Mouse (Mus musculus): Measurements from ENCODE around the gene Lrch1. TPM values are rescaled to one million over a fixed set of nuclear protein-coding genes. Genes with fewer than 3 reads are reported as not detected.
A peak's percentile ranks its signal among the peaks of the same experiment; 100 is the strongest.

Lrch1 gene
- polyA plus RNA-seq, 2 experiments = 2.7 to 3.4 TPM

- no peak overlapping the region for H3K27ac ChIP-seq
- no peak overlapping the region for H3K4me2 ChIP-seq (ENCODE audit: low read depth)
- DNase-seq (ENCODE audit: low read depth in 3 of 3, low spot score in 3 of 3) = no peak
- no peaks in the 10 kb centered on the region for H3K27me3 ChIP-seq (ENCODE audit: control insufficient read depth, insufficient read depth, low read length)
- WGBS (ENCODE audit: insufficient replicate concordance) = 58% methylated on average over 2 of the region's 2 CpGs
- H3K4me3 ChIP-seq (ENCODE audit: insufficient read depth in 1 of 2, low read depth in 2 of 2, low read length in 2 of 2) = no peak overlapping the region
- no peak overlapping the region for H3K9ac ChIP-seq (replicated peaks)
- peaks cover 0 to 6% of the 10 kb centered on the region in 2 experiments; a peak in 2 of 4 replicates for H3K4me1 ChIP-seq (replicated peaks; ENCODE audit: control insufficient read depth in 2 of 2, insufficient read depth in 2 of 2, low read length in 1 of 2)
- no peaks in the 10 kb centered on the region for H3K36me3 ChIP-seq (replicated peaks; ENCODE audit: control insufficient read depth, insufficient read depth, low read depth)
- TF ChIP-seq CTCF (IDR thresholded peaks at IDR 0.05; ENCODE audit: low read depth) (no peak), EP300 (IDR thresholded peaks at IDR 0.05; ENCODE audit: low read depth) (no peak)
- no peaks in the 10 kb centered on the region for H3K9me3 ChIP-seq (ENCODE audit: control insufficient read depth, low read length)
- no peak for ATAC-seq (ENCODE audit: insufficient read depth)
These were observed 107.3 kb downstream of the Lrch1 start for GRCm38 (mm10) chr14:74840328-74840727.

GRCm38 (mm10) chr14:74838816-74839215 is 108.9 kb downstream of the Lrch1 start:
- H3K9ac ChIP-seq (replicated peaks) = no peak overlapping the region
- H3K27me3 ChIP-seq (ENCODE audit: control insufficient read depth, insufficient read depth, low read length) = no peaks in the 10 kb centered on the region
- TF ChIP-seq EP300 (IDR thresholded peaks at IDR 0.05; ENCODE audit: low read depth) (no peak), CTCF (IDR thresholded peaks at IDR 0.05; ENCODE audit: low read depth) (no peak)
- DNase-seq (ENCODE audit: low read depth in 3 of 3, low spot score in 3 of 3) (no peak), ATAC-seq (ENCODE audit: insufficient read depth) (no peak)
- H3K4me1 ChIP-seq (replicated peaks; ENCODE audit: control insufficient read depth in 2 of 2, insufficient read depth in 2 of 2, low read length in 1 of 2) = peaks cover 0 to 10% of the 10 kb centered on the region in 2 experiments; a peak in 2 of 4 replicates
- H3K36me3 ChIP-seq (replicated peaks; ENCODE audit: control insufficient read depth, insufficient read depth, low read depth) = no peaks in the 10 kb centered on the region
- WGBS (ENCODE audit: insufficient replicate concordance) = 83% methylated on average over 7 of the region's 7 CpGs
- no peaks in the 10 kb centered on the region for H3K9me3 ChIP-seq (ENCODE audit: control insufficient read depth, low read length)
- no peak overlapping the region for H3K4me2 ChIP-seq (ENCODE audit: low read depth)
- no peak overlapping the region for H3K4me3 ChIP-seq (ENCODE audit: insufficient read depth in 1 of 2, low read depth in 2 of 2, low read length in 2 of 2)
- H3K27ac ChIP-seq = no peak overlapping the region

- no peaks in the 10 kb centered on the region for H3K27me3 ChIP-seq (ENCODE audit: control insufficient read depth, insufficient read depth, low read length)
- H3K4me3 ChIP-seq (ENCODE audit: insufficient read depth in 1 of 2, low read depth in 2 of 2, low read length in 2 of 2) = no peak overlapping the region
- DNase-seq (ENCODE audit: low read depth in 3 of 3, low spot score in 3 of 3) (no peak), ATAC-seq (ENCODE audit: insufficient read depth) (peak; percentile 50)
- H3K36me3 ChIP-seq (replicated peaks; ENCODE audit: control insufficient read depth, insufficient read depth, low read depth) = no peaks in the 10 kb centered on the region
- no peaks in the 10 kb centered on the region for H3K9me3 ChIP-seq (ENCODE audit: control insufficient read depth, low read length)
- no peak overlapping the region for H3K27ac ChIP-seq
- no peak overlapping the region for H3K9ac ChIP-seq (replicated peaks)
- WGBS (ENCODE audit: insufficient replicate concordance) = 31% methylated on average over 1 of the region's 1 CpGs
- H3K4me2 ChIP-seq (ENCODE audit: low read depth) = no peak overlapping the region
- H3K4me1 ChIP-seq (replicated peaks; ENCODE audit: control insufficient read depth in 2 of 2, insufficient read depth in 2 of 2, low read length in 1 of 2) = peaks cover 0 to 4% of the 10 kb centered on the region in 2 experiments; a peak in 1 of 4 replicates
- TF ChIP-seq EP300 (IDR thresholded peaks at IDR 0.05; ENCODE audit: low read depth) (no peak), CTCF (IDR thresholded peaks at IDR 0.05; ENCODE audit: low read depth) (no peak)
These were observed 112.7 kb downstream of the Lrch1 start for GRCm38 (mm10) chr14:74835010-74835409.

- H3K4me2 ChIP-seq (ENCODE audit: low read depth) = no peak overlapping the region
These were observed 113.5 kb downstream of the Lrch1 start for GRCm38 (mm10) chr14:74834215-74834614.

DNA sequence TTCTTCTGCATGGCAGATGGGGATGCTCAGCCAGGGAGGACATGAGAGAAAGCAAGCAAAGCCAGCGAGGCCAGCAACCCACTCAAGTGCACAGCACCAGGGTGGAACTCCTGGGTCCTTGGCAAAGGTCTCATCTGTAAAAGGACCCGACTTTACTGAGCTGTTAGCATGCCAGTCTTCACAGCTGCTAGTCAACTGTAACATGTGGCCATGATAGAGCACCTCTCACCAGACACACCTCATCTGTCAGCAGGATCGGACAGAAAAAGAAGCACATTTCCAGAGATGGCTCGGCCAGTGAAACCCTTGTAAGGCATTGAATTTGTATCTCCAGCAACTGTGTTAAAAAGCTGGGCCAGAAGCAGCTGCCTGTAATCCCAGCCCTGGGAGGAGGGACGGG is 116.0 kb downstream of the Lrch1 start:
- Histone ChIP-seq H3K9me3 (ENCODE audit: control insufficient read depth, low read length) (no peaks in the 10 kb centered on the region), H3K4me1 (replicated peaks; ENCODE audit: control insufficient read depth in 2 of 2, insufficient read depth in 2 of 2, low read length in 1 of 2) (peaks cover 0 to 4% of the 10 kb centered on the region in 2 experiments; a peak in 1 of 4 replicates), H3K9ac (replicated peaks) (no peak overlapping the region), H3K4me3 (ENCODE audit: insufficient read depth in 1 of 2, low read depth in 2 of 2, low read length in 2 of 2) (no peak overlapping the region), H3K36me3 (replicated peaks; ENCODE audit: control insufficient read depth, insufficient read depth, low read depth) (no peaks in the 10 kb centered on the region), H3K4me2 (ENCODE audit: low read depth) (no peak overlapping the region), H3K27me3 (ENCODE audit: control insufficient read depth, insufficient read depth, low read length) (no peaks in the 10 kb centered on the region), H3K27ac (no peak overlapping the region)
- no peak for TF ChIP-seq CTCF (IDR thresholded peaks at IDR 0.05; ENCODE audit: low read depth)
- WGBS (ENCODE audit: insufficient replicate concordance) = 68% methylated on average over 5 of the region's 5 CpGs
- no peak for DNase-seq (ENCODE audit: low read depth in 3 of 3, low spot score in 3 of 3)
- ATAC-seq (ENCODE audit: insufficient read depth) = no peak

More at GRCm38 (mm10) chr14:74834215-74834614, 113.5 kb downstream of the Lrch1 start:
- no peaks in the 10 kb centered on the region for H3K9me3 ChIP-seq (ENCODE audit: control insufficient read depth, low read length)
- DNase-seq (ENCODE audit: low read depth in 3 of 3, low spot score in 3 of 3) = no peak
- H3K27me3 ChIP-seq (ENCODE audit: control insufficient read depth, insufficient read depth, low read length) = no peaks in the 10 kb centered on the region
- 77% methylated on average over 1 of the region's 1 CpGs for WGBS (ENCODE audit: insufficient replicate concordance)
- no peak overlapping the region for H3K4me3 ChIP-seq (ENCODE audit: insufficient read depth in 1 of 2, low read depth in 2 of 2, low read length in 2 of 2)
- H3K36me3 ChIP-seq (replicated peaks; ENCODE audit: control insufficient read depth, insufficient read depth, low read depth) = no peaks in the 10 kb centered on the region
- no peak overlapping the region for H3K27ac ChIP-seq
- ATAC-seq (ENCODE audit: insufficient read depth) = no peak
- H3K9ac ChIP-seq (replicated peaks) = no peak overlapping the region
- peaks cover 0 to 4% of the 10 kb centered on the region in 2 experiments; a peak in 1 of 4 replicates for H3K4me1 ChIP-seq (replicated peaks; ENCODE audit: control insufficient read depth in 2 of 2, insufficient read depth in 2 of 2, low read length in 1 of 2)
- TF ChIP-seq CTCF (IDR thresholded peaks at IDR 0.05; ENCODE audit: low read depth) (no peak), EP300 (IDR thresholded peaks at IDR 0.05; ENCODE audit: low read depth) (no peak)

All from liver, embryonic 14.5 days (tissue).